Mouse (Mus musculus): ENCODE results near the gene Pbx1. TPM values are rescaled to one million over a fixed set of nuclear protein-coding genes. Genes with fewer than 3 reads are reported as not detected.

Gene Pbx1
- total RNA-seq, 1 experiment = 10.0 TPM

DNA sequence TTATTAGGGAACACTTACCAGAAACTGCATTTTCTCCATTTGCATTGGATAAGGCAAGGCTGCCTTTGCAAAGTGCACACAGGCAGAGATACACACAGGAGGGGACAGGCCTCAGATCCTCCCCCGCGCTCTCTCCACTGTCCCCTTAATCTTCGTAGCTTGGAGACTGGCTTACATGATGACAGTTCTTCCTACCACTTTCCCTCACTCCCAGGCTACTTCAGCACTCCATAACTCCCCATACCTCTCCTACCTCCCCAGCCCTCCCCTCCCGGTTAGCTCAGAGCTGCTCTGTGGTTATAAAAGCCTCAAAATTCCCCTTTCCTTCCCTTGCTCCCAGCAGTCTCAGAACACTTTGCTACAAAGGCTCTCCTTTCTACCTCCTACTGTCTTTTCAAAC lies 106.3 kb downstream of the Pbx1 start:
- in situ Hi-C loops (cut with MboI; ENCODE audit: low sequenced_read_pairs in 2 of 2, unreplicated experiment in 2 of 2) = no loop called here
- H3K9ac ChIP-seq (ENCODE audit: insufficient read depth, low read depth, low read length, poor library complexity, severe bottlenecking) = no peak overlapping the region
- H3K36me3 ChIP-seq (ENCODE audit: control insufficient read depth, insufficient read depth, low read length, poor library complexity, severe bottlenecking) = no peaks in the 10 kb centered on the region
- H3K27ac ChIP-seq (ENCODE audit: insufficient read depth, low read depth, low read length, poor library complexity, severe bottlenecking) = no peak overlapping the region
- no peak for DNase-seq (ENCODE audit: low read depth, low spot score)
- TF ChIP-seq ZNF384 (IDR thresholded peaks at IDR 0.05; ENCODE audit: low read depth, low read length) = no peak
- no peak for TF ChIP-seq CHD2 (IDR thresholded peaks at IDR 0.05; ENCODE audit: low read depth, low read length)
- no peak for TF ChIP-seq MAFK (IDR thresholded peaks at IDR 0.05; ENCODE audit: insufficient read depth, low read depth, low read length)
- TF ChIP-seq ZC3H11A (IDR thresholded peaks at IDR 0.05; ENCODE audit: borderline replicate concordance, low read depth, low read length) = no peak
- no peak for TF ChIP-seq HCFC1 (IDR thresholded peaks at IDR 0.05; ENCODE audit: borderline replicate concordance, insufficient read depth, low read length)
- H3K9me3 ChIP-seq (ENCODE audit: control insufficient read depth, insufficient read depth, low read depth, low read length) = no peaks in the 10 kb centered on the region
- H3K4me1 ChIP-seq (ENCODE audit: control insufficient read depth in 2 of 2, insufficient read depth in 2 of 2, low read length in 2 of 2, poor library complexity in 1 of 2) = peaks cover 0 to 4% of the 10 kb centered on the region in 2 experiments; a peak in 1 of 4 replicates
- no peak overlapping the region for H3K4me3 ChIP-seq (ENCODE audit: insufficient read depth in 1 of 2, low read depth in 1 of 2, low read length in 2 of 2, poor library complexity in 1 of 2, severe bottlenecking in 1 of 2)

DNA sequence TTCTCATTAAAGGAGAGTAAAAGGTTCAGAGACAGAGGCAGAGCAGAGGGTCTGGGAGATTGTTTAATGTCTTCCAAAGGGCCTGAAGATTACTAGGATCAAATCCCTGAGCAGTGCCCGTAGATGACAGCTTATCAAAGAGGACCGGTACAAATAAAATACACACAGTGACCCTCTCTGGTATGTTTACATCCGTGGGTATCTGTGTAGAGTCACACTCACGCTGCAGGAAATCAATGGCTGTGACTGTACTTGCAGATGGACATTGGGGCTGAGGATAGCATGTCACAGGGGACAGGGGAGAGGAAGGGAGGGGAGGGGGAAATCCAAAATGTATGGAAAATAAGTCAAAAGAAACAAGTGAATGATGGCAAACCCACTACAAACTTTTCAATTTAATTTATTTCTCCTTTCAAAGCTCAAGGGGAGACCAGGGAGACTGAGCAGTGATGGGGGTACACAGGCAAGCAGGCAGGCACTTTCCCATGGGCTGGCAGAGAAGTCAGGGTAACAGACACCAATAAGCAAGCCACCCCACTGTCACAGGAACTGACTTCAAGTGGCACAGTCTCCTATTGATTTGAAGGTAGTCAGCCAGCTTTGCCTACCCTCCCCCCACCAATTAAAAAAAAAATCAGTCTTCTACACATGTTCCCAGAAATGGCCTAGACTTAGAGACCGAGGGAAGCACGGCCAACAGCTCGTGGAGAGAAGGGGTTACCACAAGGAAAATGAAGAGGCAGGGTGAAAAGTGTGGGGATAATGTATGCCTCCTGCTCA lies 107.6 kb downstream of the Pbx1 start:
- Histone ChIP-seq H3K36me3 (ENCODE audit: control insufficient read depth, insufficient read depth, low read length, poor library complexity, severe bottlenecking) (no peaks in the 10 kb centered on the region), H3K27ac (ENCODE audit: insufficient read depth, low read depth, low read length, poor library complexity, severe bottlenecking) (no peak overlapping the region), H3K9me3 (ENCODE audit: control insufficient read depth, insufficient read depth, low read depth, low read length) (no peaks in the 10 kb centered on the region)

GRCm38 (mm10) chr1:168323436-168324108 lies 108.5 kb downstream of the Pbx1 start:
- TF ChIP-seq MAFK (IDR thresholded peaks at IDR 0.05; ENCODE audit: insufficient read depth, low read depth, low read length) = no peak
- no peak for TF ChIP-seq ZNF384 (IDR thresholded peaks at IDR 0.05; ENCODE audit: low read depth, low read length)
- TF ChIP-seq ZC3H11A (IDR thresholded peaks at IDR 0.05; ENCODE audit: borderline replicate concordance, low read depth, low read length) = no peak
- no peak for TF ChIP-seq CHD2 (IDR thresholded peaks at IDR 0.05; ENCODE audit: low read depth, low read length)
- TF ChIP-seq HCFC1 (IDR thresholded peaks at IDR 0.05; ENCODE audit: borderline replicate concordance, insufficient read depth, low read length) = no peak
- in situ Hi-C loops (cut with MboI; ENCODE audit: low sequenced_read_pairs in 2 of 2, unreplicated experiment in 2 of 2) = no loop called here
- H3K36me3 ChIP-seq (ENCODE audit: control insufficient read depth, insufficient read depth, low read length, poor library complexity, severe bottlenecking) = no peaks in the 10 kb centered on the region
- no peak overlapping the region for H3K9ac ChIP-seq (ENCODE audit: insufficient read depth, low read depth, low read length, poor library complexity, severe bottlenecking)
- H3K4me3 ChIP-seq (ENCODE audit: insufficient read depth in 1 of 2, low read depth in 1 of 2, low read length in 2 of 2, poor library complexity in 1 of 2, severe bottlenecking in 1 of 2) = no peak overlapping the region
- H3K9me3 ChIP-seq (ENCODE audit: control insufficient read depth, insufficient read depth, low read depth, low read length) = no peaks in the 10 kb centered on the region
- no peak for DNase-seq (ENCODE audit: low read depth, low spot score)
- H3K4me1 ChIP-seq (ENCODE audit: control insufficient read depth in 2 of 2, insufficient read depth in 2 of 2, low read length in 2 of 2, poor library complexity in 1 of 2) = peaks cover 0 to 1% of the 10 kb centered on the region in 2 experiments; a peak in 1 of 4 replicates
- no peak overlapping the region for H3K27ac ChIP-seq (ENCODE audit: insufficient read depth, low read depth, low read length, poor library complexity, severe bottlenecking)

More for the DNA sequence above, 107.6 kb downstream of the Pbx1 start:
- no peak overlapping the region for H3K4me3 ChIP-seq (ENCODE audit: insufficient read depth in 1 of 2, low read depth in 1 of 2, low read length in 2 of 2, poor library complexity in 1 of 2, severe bottlenecking in 1 of 2)
- in situ Hi-C loops (cut with MboI; ENCODE audit: low sequenced_read_pairs in 2 of 2, unreplicated experiment in 2 of 2) = no loop called here
- peaks cover 0 to 4% of the 10 kb centered on the region in 2 experiments; a peak in 1 of 4 replicates for H3K4me1 ChIP-seq (ENCODE audit: control insufficient read depth in 2 of 2, insufficient read depth in 2 of 2, low read length in 2 of 2, poor library complexity in 1 of 2)
- no peak overlapping the region for H3K9ac ChIP-seq (ENCODE audit: insufficient read depth, low read depth, low read length, poor library complexity, severe bottlenecking)
- TF ChIP-seq CHD2 (IDR thresholded peaks at IDR 0.05; ENCODE audit: low read depth, low read length) = no peak
- no peak for TF ChIP-seq ZNF384 (IDR thresholded peaks at IDR 0.05; ENCODE audit: low read depth, low read length)
- no peak for TF ChIP-seq HCFC1 (IDR thresholded peaks at IDR 0.05; ENCODE audit: borderline replicate concordance, insufficient read depth, low read length)
- DNase-seq (ENCODE audit: low read depth, low spot score) = no peak

DNA sequence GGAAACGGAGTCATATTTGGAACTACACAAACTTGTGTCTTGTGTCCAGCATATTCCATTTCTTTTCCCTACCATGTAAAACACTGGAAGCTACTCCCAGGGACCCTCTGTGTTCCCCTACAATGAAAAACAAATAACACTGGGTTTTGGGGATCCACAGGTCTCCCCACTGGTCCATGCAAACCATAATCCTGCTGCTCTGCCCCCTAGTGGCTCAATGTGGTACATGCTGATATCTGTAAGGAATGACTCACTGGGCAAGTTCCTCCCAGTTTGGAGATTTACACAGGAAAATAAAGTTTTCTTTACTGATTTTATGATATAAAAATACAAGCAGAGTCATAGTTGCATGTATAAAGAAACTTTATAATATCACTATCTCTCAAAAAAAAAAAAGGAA lies 109.2 kb downstream of the Pbx1 start:
- Histone ChIP-seq H3K9me3 (ENCODE audit: control insufficient read depth, insufficient read depth, low read depth, low read length) (no peaks in the 10 kb centered on the region), H3K4me3 (ENCODE audit: insufficient read depth in 1 of 2, low read depth in 1 of 2, low read length in 2 of 2, poor library complexity in 1 of 2, severe bottlenecking in 1 of 2) (no peak overlapping the region), H3K27ac (ENCODE audit: insufficient read depth, low read depth, low read length, poor library complexity, severe bottlenecking) (no peak overlapping the region), H3K36me3 (ENCODE audit: control insufficient read depth, insufficient read depth, low read length, poor library complexity, severe bottlenecking) (no peaks in the 10 kb centered on the region), H3K9ac (ENCODE audit: insufficient read depth, low read depth, low read length, poor library complexity, severe bottlenecking) (no peak overlapping the region), H3K4me1 (ENCODE audit: control insufficient read depth in 2 of 2, insufficient read depth in 2 of 2, low read length in 2 of 2, poor library complexity in 1 of 2) (no peaks in the 10 kb centered on the region)
- TF ChIP-seq ZC3H11A (IDR thresholded peaks at IDR 0.05; ENCODE audit: borderline replicate concordance, low read depth, low read length) (peak; percentile 41; the same call in 1 of the 2 replicates), HCFC1 (IDR thresholded peaks at IDR 0.05; ENCODE audit: borderline replicate concordance, insufficient read depth, low read length) (no peak), MAFK (IDR thresholded peaks at IDR 0.05; ENCODE audit: insufficient read depth, low read depth, low read length) (no peak), CHD2 (IDR thresholded peaks at IDR 0.05; ENCODE audit: low read depth, low read length) (no peak), ZNF384 (IDR thresholded peaks at IDR 0.05; ENCODE audit: low read depth, low read length) (no peak)
- peak; percentile 19 for DNase-seq (ENCODE audit: low read depth, low spot score)
- in situ Hi-C loops (cut with MboI; ENCODE audit: low sequenced_read_pairs in 2 of 2, unreplicated experiment in 2 of 2) = no loop called here

Data from ES-E14 (cell line).